Mouse (Mus musculus) layer of hippocampus, adult 11-12 months (tissue): Measurements from ENCODE around the gene Lce1f.
"Not testable (repeated sequence)": the region's sequence is repeated elsewhere in the genome, so short reads cannot be mapped to it uniquely, and the experiment has no call there.

Experiments used
- DNase-seq: peaks from one replicate; pipeline ENCODE4 v3.0.0; 2022; ENCODE audit warnings: low spot score

Lce1f gene

DNA sequence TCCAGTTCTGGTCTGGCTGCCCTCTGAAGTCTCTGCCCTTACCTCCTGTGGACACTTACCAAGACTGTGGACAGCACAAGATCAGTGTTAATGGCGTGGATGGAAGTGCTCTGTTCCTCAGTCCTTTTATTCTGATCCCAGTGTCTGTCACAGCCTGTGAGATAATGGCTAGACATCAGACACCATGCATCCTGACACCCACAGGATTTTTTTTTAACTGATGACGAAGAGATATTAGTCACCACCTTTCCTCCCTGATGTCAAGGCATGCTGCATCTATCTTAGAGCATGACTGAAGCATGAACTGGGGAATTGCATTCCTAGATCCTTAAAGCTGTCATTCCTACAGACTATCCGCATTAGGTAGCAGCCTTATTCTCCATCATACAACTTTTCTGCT lies at the start of gene Lce1f:
Lce1f (minus strand) TSS at position 101 of the 400 bp plus-strand sequence.
- no peak for DNase-seq

GRCm38 (mm10) chr3:92764965-92765364 lies 44.8 kb upstream of the Lce1f start, which contains the start of gene Lce1h:
TSS of gene Lce1h (minus strand) at chr3:92765065.
- no peak for DNase-seq

DNA sequence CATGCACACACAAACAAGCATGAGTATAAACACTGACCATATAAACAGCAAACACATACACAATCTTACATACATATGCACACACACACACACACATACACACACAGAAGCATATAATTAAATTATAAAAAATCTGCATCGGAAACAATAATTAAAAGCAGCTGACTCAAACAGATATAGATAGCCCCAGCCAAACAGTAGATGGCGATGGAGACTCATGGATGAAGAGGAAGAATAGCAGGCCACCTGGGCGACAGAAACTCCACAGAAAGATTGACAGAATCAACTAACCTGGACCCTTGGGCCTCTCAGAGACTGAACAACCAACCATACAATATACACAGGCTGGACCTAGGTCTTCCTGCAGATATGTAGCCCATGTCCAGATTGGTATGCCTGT lies 33.0 kb upstream of the Lce1f start:
- DNase-seq = no peak

DNA sequence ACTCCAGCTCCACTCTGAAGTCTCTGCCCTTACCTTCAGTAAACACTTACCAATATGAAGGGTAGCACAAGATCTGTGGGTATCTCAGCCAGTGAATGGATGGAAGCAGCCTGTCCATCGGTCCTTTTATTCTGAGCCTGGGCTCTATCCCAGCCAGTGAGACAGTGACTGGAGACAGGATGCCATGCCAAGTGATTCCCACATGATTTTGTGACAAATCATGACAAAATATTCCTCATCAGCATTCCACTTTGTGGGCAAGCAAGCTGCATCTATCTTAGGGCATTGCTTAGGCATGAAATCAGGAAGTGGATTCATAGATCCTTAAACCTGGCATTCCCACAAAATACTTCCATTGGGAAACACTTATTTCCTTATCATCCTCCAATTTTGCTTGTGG lies 32.1 kb upstream of the Lce1f start, which contains the start of gene Lce1g:
Lce1g (minus strand) TSS at position 101 of the 400 bp plus-strand sequence.
- DNase-seq = no peak

DNA sequence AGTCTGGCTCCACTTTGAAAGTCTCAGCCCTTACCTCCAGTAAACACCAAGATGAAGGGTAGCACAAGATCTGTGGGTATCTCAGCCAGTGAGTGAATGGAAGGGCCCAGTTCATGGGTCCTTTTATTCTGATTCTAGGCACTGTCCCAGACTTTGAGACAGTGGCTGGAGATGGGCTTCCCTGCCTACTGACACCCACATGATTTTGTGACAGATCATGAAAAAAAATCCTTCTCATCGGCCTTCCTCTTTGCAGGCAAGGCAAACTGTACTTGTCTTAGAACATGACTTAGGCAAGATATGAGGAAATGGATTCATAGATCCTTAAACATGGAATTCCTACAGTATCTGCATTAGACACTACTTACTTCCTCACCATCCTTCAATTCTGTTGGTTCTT lies 18.8 kb upstream of the Lce1f start, which contains the start of gene Gm38119:
Gm38119 (minus strand) TSS at position 101 of the 400 bp plus-strand sequence.
- no peak for DNase-seq

- no peak for DNase-seq
Observed at GRCm38 (mm10) chr3:92722631-92723030, 2.5 kb upstream of the Lce1f start.

DNA sequence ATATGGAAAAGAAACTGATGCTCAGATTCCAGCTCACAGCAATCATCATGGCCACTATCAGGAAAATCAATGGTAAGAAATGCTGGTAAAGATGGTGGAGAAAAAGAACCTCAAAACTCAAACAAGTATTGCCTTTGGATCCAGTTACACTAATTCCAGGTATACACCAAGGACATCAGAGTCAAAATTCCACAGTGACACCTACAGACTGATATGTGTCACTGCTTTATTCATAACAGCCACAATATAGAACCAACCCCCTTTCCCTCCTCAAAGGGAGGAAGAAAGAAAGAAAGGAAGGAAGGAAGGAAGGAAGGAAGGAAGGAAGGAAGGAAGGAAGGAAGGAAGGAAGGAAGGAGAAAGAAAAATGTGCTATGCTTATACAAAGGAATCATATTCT lies 5.0 kb downstream of the Lce1f start:
- DNase-seq = no peak

DNA sequence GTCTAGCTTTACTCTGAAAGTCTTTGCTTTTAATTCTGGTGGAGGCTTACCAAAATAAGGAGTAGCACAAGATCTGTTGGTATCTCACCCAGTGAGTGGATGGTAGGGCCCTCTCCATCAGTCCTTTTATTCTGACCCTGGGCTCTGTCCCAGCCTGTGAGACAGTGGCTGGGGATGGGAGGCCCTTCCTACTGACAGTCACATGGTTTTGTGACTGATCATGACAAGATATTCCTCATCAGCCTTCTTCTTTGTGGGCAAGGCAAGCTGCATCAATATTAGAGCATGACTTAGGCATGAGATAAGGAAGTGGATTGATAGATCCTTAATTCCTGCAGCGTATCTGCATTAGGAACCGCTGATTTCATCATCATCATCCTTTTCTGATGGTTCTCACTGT lies 11.2 kb downstream of the Lce1f start, which contains the start of gene Lce1e:
Lce1e (minus strand) TSS at position 101 of the 400 bp plus-strand sequence.
- DNase-seq = no peak

GRCm38 (mm10) chr3:92694613-92695012 lies 25.5 kb downstream of the Lce1f start:
- DNase-seq = no peak

- DNase-seq = no peak
Observed at GRCm38 (mm10) chr3:92691688-92692087, 28.5 kb downstream of the Lce1f start.

- not testable (repeated sequence) for DNase-seq
Observed at GRCm38 (mm10) chr3:92689154-92689553, 31.0 kb downstream of the Lce1f start.

DNA sequence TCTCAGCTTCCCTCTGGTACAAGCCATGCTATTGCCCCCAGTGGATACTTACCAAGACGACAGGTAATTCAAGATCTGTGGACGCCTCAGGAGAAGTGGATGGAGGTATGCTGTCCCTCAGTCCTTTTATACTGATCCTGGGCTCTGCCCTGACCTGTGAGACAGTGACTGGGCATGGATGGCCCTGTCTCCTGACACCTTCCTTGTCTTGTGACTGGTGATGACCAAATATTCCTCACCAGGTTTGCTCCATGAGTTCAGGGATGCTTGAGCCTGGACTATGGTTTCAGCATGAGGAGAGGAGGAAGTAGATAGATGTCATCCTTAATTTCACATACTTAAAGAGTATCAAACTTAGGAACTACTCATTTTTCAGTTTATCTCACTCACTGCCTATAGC lies 33.0 kb downstream of the Lce1f start, which contains the start of gene Lce1d:
Lce1d (minus strand) TSS at position 101 of the 400 bp plus-strand sequence.
- no peak for DNase-seq

DNA sequence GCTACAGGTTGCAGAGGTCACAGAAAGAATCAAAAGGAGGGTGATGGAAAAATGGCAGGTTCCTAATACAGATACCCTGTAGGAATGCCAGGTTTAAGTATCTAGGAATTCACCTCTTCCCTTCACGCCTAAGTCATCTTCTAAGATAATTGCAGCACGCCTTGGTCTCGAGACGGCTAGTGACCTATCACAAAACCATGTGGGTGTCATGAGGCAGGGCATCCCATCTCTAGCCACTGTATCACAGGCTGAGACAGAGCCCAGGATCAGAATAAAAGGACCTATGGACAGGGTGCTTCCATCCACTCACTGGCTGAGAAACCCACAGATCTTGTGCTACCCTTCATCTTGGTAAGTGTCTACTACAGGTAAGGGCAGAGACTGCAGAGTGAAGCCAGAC lies 41.2 kb downstream of the Lce1f start, which contains the start of gene Lce1c:
Lce1c (plus strand) TSS at position 301 of the 400 bp plus-strand sequence.
- DNase-seq = no peak

- no peak for DNase-seq
Observed at GRCm38 (mm10) chr3:92670215-92670614, 49.9 kb downstream of the Lce1f start, which contains the start of gene Lce1a2. TSS of gene Lce1a2 (minus strand) at chr3:92670315.
